Mouse (Mus musculus) midbrain, embryonic 12.5 days (tissue): Measurements from ENCODE around the gene Zglp1. TPM values are rescaled to one million over a fixed set of nuclear protein-coding genes. Genes with fewer than 3 reads are reported as not detected.

ENCODE experiments used
- ATAC-seq: fragments of 200-750 bp; cut with Nextera tagmentation; 2 replicates; pipeline ENCODE4 v1.8.0; 2017; ENCODE audit warnings: low read depth, moderate TSS enrichment, moderate library complexity; ENCODE audit not compliant: low FRiP score
- H3K27ac ChIP-seq: fragments of 300-500 bp; sonication (generic); replicated peaks from 2 replicates; pipeline ENCODE4 v1.5.1; 2016; ENCODE audit warnings: mild to moderate bottlenecking
- H3K27me3 ChIP-seq: fragments of 300-500 bp; sonication (generic); 2 replicates; pipeline ENCODE4 v1.6.1; 2016; ENCODE audit warnings: mild to moderate bottlenecking
- H3K36me3 ChIP-seq: fragments of 300-500 bp; sonication (generic); 2 replicates; pipeline ENCODE4 v1.6.1; 2016
- H3K4me1 ChIP-seq: fragments of 300-500 bp; sonication (generic); 2 replicates; pipeline ENCODE4 v1.6.1; 2016
- H3K4me2 ChIP-seq: fragments of 300-500 bp; sonication (generic); replicated peaks from 2 replicates; pipeline ENCODE4 v1.6.1; 2016; ENCODE audit warnings: mild to moderate bottlenecking, moderate library complexity
- H3K4me3 ChIP-seq: fragments of 300-500 bp; sonication (generic); 2 replicates; pipeline ENCODE4 v1.5.1; 2016; ENCODE audit warnings: mild to moderate bottlenecking
- H3K9ac ChIP-seq: fragments of 300-500 bp; sonication (generic); replicated peaks from 2 replicates; pipeline ENCODE4 v1.6.1; 2016; ENCODE audit warnings: mild to moderate bottlenecking, moderate library complexity
- H3K9me3 ChIP-seq: fragments of 300-500 bp; sonication (generic); 2 replicates; pipeline ENCODE4 v1.6.1; 2016; ENCODE audit warnings: mild to moderate bottlenecking
- WGBS: fragments of 180-500 bp; shearing (Covaris S2); methylation state at CpG from one replicate; pipeline ENCODE4 v1.1.7; 2016; 5-methylcytosine and 5-hydroxymethylcytosine counted together
- polyA plus RNA-seq: library from polyadenylated mRNA; unstranded; fragments of >200 nt; fragmentation: Nextera tagmentation; extraction: Ambion mirVana; gene quantifications from 2 replicates; pipeline ENCODE4 v1.2.1, GENCODE M21; 2016

Gene Zglp1
- polyA plus RNA-seq, 1 experiment from 2014 or later: 0.98 TPM

DNA sequence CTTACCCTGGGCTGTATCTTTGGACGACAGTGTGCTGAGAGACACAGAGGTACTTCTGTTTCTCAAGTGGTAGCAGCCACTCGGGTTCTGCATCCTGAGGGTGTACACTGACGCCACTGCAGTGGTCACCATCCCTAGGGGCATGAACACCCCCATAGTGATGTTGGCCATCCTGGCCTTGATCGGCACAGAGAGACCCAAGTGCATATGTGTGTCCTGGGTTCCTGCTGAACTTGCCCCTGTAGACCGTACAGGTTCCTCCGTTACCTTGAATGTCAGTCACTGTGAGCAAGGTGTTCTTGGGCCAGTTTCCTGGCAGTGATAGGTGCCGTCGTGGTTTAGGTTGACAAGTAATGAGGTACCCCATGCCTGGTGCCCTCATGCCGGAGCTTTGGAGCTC lies 26.5 kb upstream of the Zglp1 start:
- peaks cover 21% of the 10 kb centered on the region for H3K4me1 ChIP-seq
- WGBS: 94% methylated on average over 9 of the region's 9 CpGs
- no peak for ATAC-seq

DNA sequence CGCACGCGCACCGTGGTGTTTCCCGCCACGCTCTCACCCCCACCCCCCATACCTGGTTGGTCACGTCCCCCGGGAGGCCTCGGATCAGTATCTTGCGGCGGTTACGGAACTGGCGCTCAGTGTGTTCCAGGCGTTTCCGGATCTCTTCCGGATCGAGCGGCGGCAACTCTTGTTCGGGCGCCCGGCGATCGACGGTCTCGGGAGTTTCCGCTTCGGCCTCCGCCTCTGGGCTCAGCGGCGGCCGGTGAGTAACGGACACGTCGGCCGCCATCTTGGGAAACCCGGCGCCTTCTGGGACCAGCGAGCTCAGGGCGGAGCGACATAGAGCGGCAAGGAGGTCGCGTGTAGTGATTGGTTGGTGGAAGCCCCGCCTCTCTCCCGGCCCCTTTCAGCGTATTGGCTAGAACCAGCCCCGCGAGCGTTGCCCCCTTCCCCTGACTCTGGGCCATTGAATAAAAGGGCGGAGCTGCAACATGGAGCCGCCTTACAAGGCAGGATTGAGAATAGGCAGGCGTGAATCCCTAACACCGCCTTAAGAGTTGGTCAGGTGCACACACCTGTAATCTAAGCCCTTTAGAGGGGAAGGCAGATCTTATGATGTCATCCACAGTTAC lies 24.9 kb upstream of the Zglp1 start, which contains the start of the genes Gm38431 and Raver1:
Gene Gm38431 (minus strand): TSS at position 291 of the 614 bp plus-strand sequence.
Gene Raver1 (minus strand): TSS at position 302 of the 614 bp plus-strand sequence.
- no peaks in the 10 kb centered on the region for H3K9me3 ChIP-seq
- peaks cover 33% of the 10 kb centered on the region for H3K36me3 ChIP-seq
- peak within 1 kb of the TSS; percentile 75 for H3K9ac ChIP-seq
- peak within 1 kb of the TSS; percentile 89 for H3K27ac ChIP-seq
- H3K4me3 ChIP-seq: peak within 1 kb of the TSS; percentile 75
- no peaks in the 10 kb centered on the region for H3K27me3 ChIP-seq
- peak; percentile 99 for ATAC-seq
- 0% methylated on average over 54 of the region's 54 CpGs for WGBS
- H3K4me1 ChIP-seq: peaks cover 21% of the 10 kb centered on the region
- peak within 1 kb of the TSS; percentile 91 for H3K4me2 ChIP-seq

More for the DNA sequence above, 26.5 kb upstream of the Zglp1 start:
- no peak overlapping the region for H3K27ac ChIP-seq
- H3K9ac ChIP-seq: no peak overlapping the region
- no peaks in the 10 kb centered on the region for H3K9me3 ChIP-seq
- peaks cover 17% of the 10 kb centered on the region for H3K36me3 ChIP-seq
- H3K4me2 ChIP-seq: no peak overlapping the region
- no peak overlapping the region for H3K4me3 ChIP-seq
- no peaks in the 10 kb centered on the region for H3K27me3 ChIP-seq

- ATAC-seq: peak; percentile 24; the same call in 1 of the 2 replicates
- Histone ChIP-seq H3K27ac (peak overlapping the region; percentile 89), H3K4me3 (peak overlapping the region; percentile 75), H3K36me3 (peaks cover 40% of the 10 kb centered on the region), H3K4me1 (peaks cover 21% of the 10 kb centered on the region), H3K9me3 (no peaks in the 10 kb centered on the region), H3K4me2 (peak overlapping the region; percentile 91), H3K9ac (peak overlapping the region; percentile 75), H3K27me3 (no peaks in the 10 kb centered on the region)
- 5% methylated on average over 23 of the region's 24 CpGs for WGBS
These were observed 24.2 kb upstream of the Zglp1 start for GRCm38 (mm10) chr9:21090972-21091706.

- H3K27me3 ChIP-seq: no peaks in the 10 kb centered on the region
- H3K36me3 ChIP-seq: peaks cover 46% of the 10 kb centered on the region
- no peak for ATAC-seq
- no peak overlapping the region for H3K27ac ChIP-seq
- H3K9me3 ChIP-seq: no peaks in the 10 kb centered on the region
- H3K4me2 ChIP-seq: peak overlapping the region; percentile 91
- peak overlapping the region; percentile 75 for H3K4me3 ChIP-seq
- H3K9ac ChIP-seq: peak overlapping the region; percentile 75
- H3K4me1 ChIP-seq: peaks cover 21% of the 10 kb centered on the region
- 94% methylated on average over 1 of the region's 1 CpGs for WGBS
These were observed 23.6 kb upstream of the Zglp1 start for GRCm38 (mm10) chr9:21090537-21090936.

- no peak overlapping the region for H3K27ac ChIP-seq
- WGBS: 77% methylated on average over 3 of the region's 3 CpGs
- no peak for ATAC-seq
- no peaks in the 10 kb centered on the region for H3K27me3 ChIP-seq
- H3K36me3 ChIP-seq: peaks cover 94% of the 10 kb centered on the region
- H3K4me1 ChIP-seq: no peaks in the 10 kb centered on the region
- H3K9ac ChIP-seq: no peak overlapping the region
- no peak overlapping the region for H3K4me2 ChIP-seq
- H3K4me3 ChIP-seq: no peak overlapping the region
- H3K9me3 ChIP-seq: no peaks in the 10 kb centered on the region
These were observed 16.4 kb upstream of the Zglp1 start for GRCm38 (mm10) chr9:21083324-21083723.

DNA sequence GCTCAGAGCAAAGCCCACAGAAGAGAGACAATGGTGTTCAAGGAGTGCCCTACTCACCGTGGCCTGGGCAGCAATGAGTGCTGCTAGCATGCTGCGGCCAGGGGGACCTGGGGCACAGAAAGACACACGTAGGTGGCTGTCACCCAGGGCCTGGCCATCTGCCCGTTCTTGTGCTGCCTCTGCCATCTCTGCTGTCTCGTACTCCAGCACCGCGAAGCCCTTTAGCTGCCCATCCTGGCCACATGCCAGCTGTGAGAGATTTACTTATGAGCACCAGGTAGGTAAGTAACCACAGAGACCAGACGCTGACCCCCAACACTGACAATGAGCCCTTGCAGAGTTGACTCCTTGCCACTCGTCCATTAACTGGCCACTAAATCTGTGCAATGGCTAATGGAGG lies 14.2 kb upstream of the Zglp1 start:
- Histone ChIP-seq H3K36me3 (peaks cover 94% of the 10 kb centered on the region), H3K27ac (no peak overlapping the region), H3K4me2 (no peak overlapping the region), H3K9me3 (no peaks in the 10 kb centered on the region), H3K9ac (no peak overlapping the region), H3K4me3 (no peak overlapping the region), H3K4me1 (no peaks in the 10 kb centered on the region), H3K27me3 (no peaks in the 10 kb centered on the region)
- WGBS: 92% methylated on average over 9 of the region's 9 CpGs
- ATAC-seq: no peak

- Histone ChIP-seq H3K4me3 (no peak overlapping the region), H3K9ac (no peak overlapping the region), H3K27ac (no peak overlapping the region), H3K27me3 (no peaks in the 10 kb centered on the region), H3K4me2 (no peak overlapping the region), H3K36me3 (peaks cover 67% of the 10 kb centered on the region), H3K4me1 (peaks cover 11% of the 10 kb centered on the region), H3K9me3 (no peaks in the 10 kb centered on the region)
- no peak for ATAC-seq
- 96% methylated on average over 3 of the region's 3 CpGs for WGBS
These were observed 8.7 kb upstream of the Zglp1 start for GRCm38 (mm10) chr9:21075625-21076024.

GRCm38 (mm10) chr9:21074173-21074572 lies 7.3 kb upstream of the Zglp1 start:
- Histone ChIP-seq H3K4me1 (peaks cover 11% of the 10 kb centered on the region), H3K4me3 (no peak overlapping the region), H3K27me3 (no peaks in the 10 kb centered on the region), H3K36me3 (peaks cover 56% of the 10 kb centered on the region), H3K9me3 (no peaks in the 10 kb centered on the region), H3K4me2 (no peak overlapping the region; the same call in 1 of the 2 replicates), H3K27ac (peak overlapping the region; percentile 60; the same call in 1 of the 2 replicates), H3K9ac (no peak overlapping the region)
- ATAC-seq: no peak
- WGBS: 90% methylated on average over 1 of the region's 1 CpGs

GRCm38 (mm10) chr9:21073044-21073840 lies 6.3 kb upstream of the Zglp1 start, which contains the start of the genes Gm49373 and Fdx1l:
Gm49373 (minus strand) TSS chr9:21073096.
Fdx1l (minus strand) TSS chr9:21073614.
- WGBS: 4% methylated on average over 56 of the region's 58 CpGs
- ATAC-seq: peak; percentile 94
- Histone ChIP-seq H3K4me3 (peak within 1 kb of the TSS; percentile 93), H3K27ac (peak within 1 kb of the TSS; percentile 60), H3K4me2 (peak within 1 kb of the TSS; percentile 91), H3K9me3 (no peaks in the 10 kb centered on the region), H3K4me1 (peaks cover 11% of the 10 kb centered on the region), H3K9ac (peak within 1 kb of the TSS; percentile 76), H3K27me3 (no peaks in the 10 kb centered on the region), H3K36me3 (peaks cover 46% of the 10 kb centered on the region)

GRCm38 (mm10) chr9:21072641-21073040 lies 5.7 kb upstream of the Zglp1 start:
- Histone ChIP-seq H3K27ac (no peak overlapping the region), H3K4me1 (peaks cover 11% of the 10 kb centered on the region), H3K4me2 (peak overlapping the region; percentile 91), H3K36me3 (peaks cover 46% of the 10 kb centered on the region), H3K9me3 (no peaks in the 10 kb centered on the region), H3K9ac (peak overlapping the region; percentile 76), H3K27me3 (no peaks in the 10 kb centered on the region), H3K4me3 (peak overlapping the region; percentile 93)
- no peak for ATAC-seq
- WGBS: 19% methylated on average over 4 of the region's 4 CpGs

DNA sequence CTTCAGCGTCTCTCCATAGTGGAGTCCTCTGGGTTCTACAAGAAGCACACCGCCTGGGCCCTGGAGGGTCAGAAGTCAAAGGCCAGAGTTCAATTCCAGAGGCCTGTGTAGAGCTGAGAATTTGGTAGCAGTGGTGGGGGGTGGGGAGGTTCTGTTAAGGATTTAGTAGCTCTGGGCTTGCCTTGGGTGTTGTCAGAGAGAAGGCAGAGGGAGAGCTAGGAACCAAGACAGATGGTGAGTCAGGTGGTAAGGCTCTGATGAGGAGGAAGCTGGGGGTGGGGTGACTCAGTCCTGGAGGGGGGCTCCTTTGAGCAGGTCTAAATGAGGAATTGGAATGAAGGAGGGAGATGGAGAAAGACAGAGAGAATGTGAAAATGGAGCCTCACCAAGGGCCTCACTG lies 4.0 kb downstream of the Zglp1 start:
- Histone ChIP-seq H3K9ac (no peak overlapping the region), H3K36me3 (peaks cover 46% of the 10 kb centered on the region)
- WGBS: 80% methylated on average over 2 of the region's 2 CpGs

More for the DNA sequence above, 4.0 kb downstream of the Zglp1 start:
- no peaks in the 10 kb centered on the region for H3K9me3 ChIP-seq
- H3K4me3 ChIP-seq: no peak overlapping the region
- H3K27me3 ChIP-seq: no peaks in the 10 kb centered on the region
- H3K27ac ChIP-seq: no peak overlapping the region
- no peaks in the 10 kb centered on the region for H3K4me1 ChIP-seq
- ATAC-seq: no peak
- no peak overlapping the region for H3K4me2 ChIP-seq
